Mouse (Mus musculus) thymus, adult 2 months (tissue): ENCODE measurements around the gene Gm8267. TPM values are rescaled to one million over a fixed set of nuclear protein-coding genes. Genes with fewer than 3 reads are reported as not detected.
"Not testable (repeated sequence)": the region's sequence is repeated elsewhere in the genome, so short reads cannot be mapped to it uniquely, and the experiment has no call there.

Source experiments
- DNase-seq: peaks from one replicate; pipeline ENCODE4 v3.0.0; 2021
- H3K27ac ChIP-seq: fragments of 200-500 bp; 2 replicates; pipeline ENCODE4 v1.5.1; 2012; ENCODE audit warnings: low read length, control low read depth; ENCODE audit not compliant: control insufficient read depth, insufficient read depth
- H3K27me3 ChIP-seq: fragments of 200-500 bp; 2 replicates; pipeline ENCODE4 v1.6.1; 2012; ENCODE audit warnings: mild to moderate bottlenecking, low read length, moderate library complexity, mixed read lengths; ENCODE audit not compliant: control insufficient read depth, insufficient read depth
- H3K36me3 ChIP-seq: fragments of 200-500 bp; 2 replicates; pipeline ENCODE4 v1.6.1; 2012; ENCODE audit warnings: mild to moderate bottlenecking, low read length, moderate library complexity; ENCODE audit not compliant: control insufficient read depth, insufficient read depth
- H3K4me1 ChIP-seq: fragments of 200-500 bp; replicated peaks from 2 replicates; pipeline ENCODE4 v1.6.1; 2012; ENCODE audit warnings: low read length; ENCODE audit not compliant: control insufficient read depth, insufficient read depth
- H3K4me3 ChIP-seq: fragments of 200-500 bp; 2 replicates; pipeline ENCODE4 v1.5.1; 2012; ENCODE audit warnings: mild to moderate bottlenecking, low read length, control low read depth, moderate library complexity; ENCODE audit not compliant: control insufficient read depth, insufficient read depth
- CTCF ChIP-seq: fragments of 200-500 bp; IDR thresholded peaks from 2 replicates; pipeline ENCODE4 v1.5.1; 2012; ENCODE audit warnings: mild to moderate bottlenecking, control low read depth, low read length, moderate library complexity, borderline replicate concordance; ENCODE audit not compliant: control insufficient read depth, poor library complexity, insufficient read depth; ENCODE audit errors: extremely low read depth
- POLR2A ChIP-seq: fragments of 200-500 bp; IDR thresholded peaks from 2 replicates; pipeline ENCODE4 v1.6.1; 2012; ENCODE audit warnings: mild to moderate bottlenecking, low read length, control low read depth, moderate library complexity; ENCODE audit not compliant: control insufficient read depth, poor library complexity, insufficient read depth; ENCODE audit errors: extremely low read depth
- WGBS: fragments of 180-500 bp; shearing (Covaris S2); methylation state at CpG from one replicate; pipeline ENCODE4 v1.1.7; 2018; 5-methylcytosine and 5-hydroxymethylcytosine counted together
- polyA plus RNA-seq: library from polyadenylated mRNA; depleted of rRNA; stranded (reverse); fragments of >200 nt; gene quantifications from 2 replicates; pipeline ENCODE4 v1.2.3, GENCODE M21; 2012; rRNA removed

Gene Gm8267
- not detected in 2 replicates for polyA plus RNA-seq

- Histone ChIP-seq H3K27me3 (no peaks in the 10 kb centered on the region), H3K4me1 (no peaks in the 10 kb centered on the region), H3K36me3 (no peaks in the 10 kb centered on the region), H3K27ac (no peak within 1 kb of the TSS), H3K4me3 (no peak within 1 kb of the TSS)
- no peak for TF ChIP-seq POLR2A
- no peak for TF ChIP-seq CTCF
- no peak for DNase-seq
- 87% methylated on average over 3 of the region's 3 CpGs for WGBS
Observed at GRCm38 (mm10) chr14:44750240-44750639, at the start of gene Gm8267. Gm8267 (minus strand) TSS chr14:44750340.

- DNase-seq, H3K4me3 ChIP-seq, H3K36me3 ChIP-seq, H3K27ac ChIP-seq, H3K4me1 ChIP-seq, H3K27me3 ChIP-seq: not testable (repeated sequence)
- 56% methylated on average over 2 of the region's 2 CpGs for WGBS
Observed at GRCm38 (mm10) chr14:44789537-44790382, 39.6 kb upstream of the Gm8267 start.

- not testable (repeated sequence) for H3K4me3 ChIP-seq, H3K27ac ChIP-seq, DNase-seq, H3K36me3 ChIP-seq, H3K4me1 ChIP-seq, H3K27me3 ChIP-seq
- 74% methylated on average over 1 of the region's 1 CpGs for WGBS
Observed at GRCm38 (mm10) chr14:44742789-44743188, 7.4 kb downstream of the Gm8267 start.

- H3K27me3 ChIP-seq: not testable (repeated sequence)
Observed at GRCm38 (mm10) chr14:44730711-44731110, 19.4 kb downstream of the Gm8267 start.

GRCm38 (mm10) chr14:44706356-44706755 lies 43.8 kb downstream of the Gm8267 start, which contains the start of gene Gm8257:
Gm8257 (minus strand) TSS chr14:44706456.
- not testable (repeated sequence) for DNase-seq, H3K27ac ChIP-seq, H3K36me3 ChIP-seq, H3K4me1 ChIP-seq, H3K4me3 ChIP-seq, H3K27me3 ChIP-seq
- WGBS: 79% methylated on average over 3 of the region's 3 CpGs

More at GRCm38 (mm10) chr14:44730711-44731110, 19.4 kb downstream of the Gm8267 start:
- H3K27ac ChIP-seq, H3K4me1 ChIP-seq, DNase-seq, H3K36me3 ChIP-seq, H3K4me3 ChIP-seq: not testable (repeated sequence)

Other genes with a start within 250 kb of the Gm8267 start
- gene Gm17093, start 232.1 kb downstream of the Gm8267 start, polyA plus RNA-seq: not detected in 2 replicates
- not detected in 2 replicates for gene Gm8247, start 167.2 kb downstream of the Gm8267 start, polyA plus RNA-seq
- gene Gm5624, start 122.4 kb downstream of the Gm8267 start, polyA plus RNA-seq: not detected in 2 replicates
- gene Gm8257, start 43.9 kb downstream of the Gm8267 start, polyA plus RNA-seq: not detected in 2 replicates
- 0.66 and 0.68 TPM in 2 replicates for gene Ptgdr, start 109.0 kb upstream of the Gm8267 start, polyA plus RNA-seq
- gene Ptger2, start 237.9 kb upstream of the Gm8267 start, polyA plus RNA-seq: 1.9 and 2.1 TPM in 2 replicates